Mouse (Mus musculus): ENCODE data around the gene Slc12a5. TPM values are rescaled to one million over a fixed set of nuclear protein-coding genes. Genes with fewer than 3 reads are reported as not detected.

Gene Slc12a5
- polyA plus RNA-seq, 1 experiment from 2014 or later: 6.0 TPM

GRCm38 (mm10) chr2:165009581-165009980, 49.0 kb downstream of the Slc12a5 start:
- H3K27ac ChIP-seq (ENCODE audit: low read depth, low read length): no peak overlapping the region
- WGBS: 94% methylated on average over 2 of the region's 2 CpGs
- no peak overlapping the region for H3K4me2 ChIP-seq (ENCODE audit: low read depth)
- H3K4me3 ChIP-seq (ENCODE audit: low read depth, low read length): no peak overlapping the region
- no peaks in the 10 kb centered on the region for H3K27me3 ChIP-seq (ENCODE audit: control insufficient read depth, insufficient read depth, low read length)
- DNase-seq (ENCODE audit: low spot score): no peak
- no peak overlapping the region for H3K9ac ChIP-seq (ENCODE audit: low read length)
- no peaks in the 10 kb centered on the region for H3K9me3 ChIP-seq (ENCODE audit: control insufficient read depth, low read length)
- ATAC-seq (ENCODE audit: insufficient read depth, low FRiP score, low TSS enrichment): no peak
- H3K4me1 ChIP-seq (ENCODE audit: control insufficient read depth, insufficient read depth, low read length): no peaks in the 10 kb centered on the region
- H3K36me3 ChIP-seq (ENCODE audit: control insufficient read depth, insufficient read depth, low read length): peaks cover 36% of the 10 kb centered on the region

- Histone ChIP-seq H3K9me3 (ENCODE audit: control insufficient read depth, low read length) (no peaks in the 10 kb centered on the region), H3K9ac (ENCODE audit: low read length) (no peak overlapping the region), H3K4me1 (ENCODE audit: control insufficient read depth, insufficient read depth, low read length) (no peaks in the 10 kb centered on the region), H3K27ac (ENCODE audit: low read depth, low read length) (no peak overlapping the region), H3K4me2 (ENCODE audit: low read depth) (no peak overlapping the region), H3K4me3 (ENCODE audit: low read depth, low read length) (no peak overlapping the region), H3K27me3 (ENCODE audit: control insufficient read depth, insufficient read depth, low read length) (no peaks in the 10 kb centered on the region), H3K36me3 (ENCODE audit: control insufficient read depth, insufficient read depth, low read length) (peaks cover 36% of the 10 kb centered on the region)
- no peak for ATAC-seq (ENCODE audit: insufficient read depth, low FRiP score, low TSS enrichment)
- WGBS: 90% methylated on average over 10 of the region's 10 CpGs
- no peak for DNase-seq (ENCODE audit: low spot score)
Measured at GRCm38 (mm10) chr2:165010351-165010750, 49.7 kb downstream of the Slc12a5 start.

DNA sequence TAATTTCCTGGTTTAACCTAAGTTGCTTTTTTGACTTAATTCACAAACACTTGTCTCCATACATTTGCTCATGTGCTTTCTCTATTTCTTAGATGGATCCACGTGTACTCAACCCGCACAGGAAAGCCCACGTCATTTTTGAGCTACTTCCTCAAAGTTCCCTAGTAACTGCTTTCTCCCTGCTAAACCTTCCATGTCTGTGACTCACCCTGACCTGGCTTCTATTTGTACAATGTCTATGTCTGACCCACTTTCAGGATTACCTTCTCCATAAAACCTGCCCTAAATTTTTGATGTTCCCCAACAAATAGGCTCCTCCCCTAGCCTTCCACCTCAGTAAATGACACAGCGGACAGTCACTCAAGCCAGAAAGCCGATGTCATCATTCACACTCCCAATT, 54.3 kb downstream of the Slc12a5 start:
- Histone ChIP-seq H3K9me3 (ENCODE audit: control insufficient read depth, low read length) (no peaks in the 10 kb centered on the region), H3K4me1 (ENCODE audit: control insufficient read depth, insufficient read depth, low read length) (no peaks in the 10 kb centered on the region), H3K4me3 (ENCODE audit: low read depth, low read length) (no peak overlapping the region), H3K9ac (ENCODE audit: low read length) (no peak overlapping the region), H3K36me3 (ENCODE audit: control insufficient read depth, insufficient read depth, low read length) (peaks cover 18% of the 10 kb centered on the region), H3K27me3 (ENCODE audit: control insufficient read depth, insufficient read depth, low read length) (no peaks in the 10 kb centered on the region), H3K27ac (ENCODE audit: low read depth, low read length) (no peak overlapping the region), H3K4me2 (ENCODE audit: low read depth) (no peak overlapping the region)
- DNase-seq (ENCODE audit: low spot score) (no peak), ATAC-seq (ENCODE audit: insufficient read depth, low FRiP score, low TSS enrichment) (no peak)
- 92% methylated on average over 5 of the region's 5 CpGs for WGBS

DNA sequence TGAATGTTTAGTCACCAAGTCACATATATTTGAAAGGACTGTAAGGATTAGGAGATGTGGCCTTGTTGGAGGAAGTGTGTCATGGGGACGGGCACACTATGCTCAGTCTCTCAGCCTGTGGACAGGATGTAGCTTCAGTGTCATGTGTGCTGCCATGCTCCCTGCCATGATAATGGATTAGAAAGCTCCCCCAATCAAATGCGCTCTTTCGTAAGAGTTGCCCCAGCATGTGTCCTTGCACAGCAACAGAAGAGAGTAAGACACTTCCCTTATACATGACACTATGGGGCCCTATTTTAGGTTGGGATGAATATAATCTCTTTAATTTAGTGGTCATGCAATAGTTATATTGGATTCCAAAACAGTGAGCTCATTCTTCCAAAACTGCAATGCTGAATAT, 59.9 kb downstream of the Slc12a5 start:
- H3K4me3 ChIP-seq (ENCODE audit: low read depth, low read length): no peak overlapping the region
- no peak overlapping the region for H3K9ac ChIP-seq (ENCODE audit: low read length)
- DNase-seq (ENCODE audit: low spot score): no peak
- ATAC-seq (ENCODE audit: insufficient read depth, low FRiP score, low TSS enrichment): no peak
- H3K4me1 ChIP-seq (ENCODE audit: control insufficient read depth, insufficient read depth, low read length): no peaks in the 10 kb centered on the region
- 97% methylated on average over 3 of the region's 3 CpGs for WGBS
- no peak overlapping the region for H3K4me2 ChIP-seq (ENCODE audit: low read depth)
- no peaks in the 10 kb centered on the region for H3K27me3 ChIP-seq (ENCODE audit: control insufficient read depth, insufficient read depth, low read length)
- no peaks in the 10 kb centered on the region; the same call in 1 of the 2 replicates for H3K36me3 ChIP-seq (ENCODE audit: control insufficient read depth, insufficient read depth, low read length)
- no peaks in the 10 kb centered on the region for H3K9me3 ChIP-seq (ENCODE audit: control insufficient read depth, low read length)
- H3K27ac ChIP-seq (ENCODE audit: low read depth, low read length): no peak overlapping the region

DNA sequence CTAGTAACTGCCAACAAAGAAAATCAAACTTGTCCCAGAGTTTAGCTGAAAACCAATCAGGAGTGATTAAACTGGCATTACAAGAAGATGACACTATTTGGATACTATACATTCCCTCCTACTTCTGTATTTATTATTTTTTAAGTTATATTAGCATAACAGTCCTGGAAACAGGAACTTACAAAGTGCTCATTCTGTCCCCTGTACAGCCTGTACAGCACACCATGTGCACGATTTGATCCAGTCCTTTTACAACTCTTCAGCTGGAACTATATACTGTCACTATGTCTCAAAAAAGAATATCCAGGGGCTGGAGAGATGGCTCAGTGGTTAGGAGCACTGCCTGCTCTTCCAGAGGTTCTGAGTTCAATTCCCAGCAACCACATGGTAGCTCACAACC, 66.6 kb downstream of the Slc12a5 start:
- no peaks in the 10 kb centered on the region for H3K36me3 ChIP-seq (ENCODE audit: control insufficient read depth, insufficient read depth, low read length)
- H3K4me1 ChIP-seq (ENCODE audit: control insufficient read depth, insufficient read depth, low read length): 0 out of 2 replicates have a peak, but pooled peaks cover under 1% of the 10 kb centered on the region
- no peaks in the 10 kb centered on the region for H3K9me3 ChIP-seq (ENCODE audit: control insufficient read depth, low read length)
- DNase-seq (ENCODE audit: low spot score) (no peak), ATAC-seq (ENCODE audit: insufficient read depth, low FRiP score, low TSS enrichment) (no peak)
- H3K4me2 ChIP-seq (ENCODE audit: low read depth): no peak overlapping the region
- H3K4me3 ChIP-seq (ENCODE audit: low read depth, low read length): no peak overlapping the region
- H3K27ac ChIP-seq (ENCODE audit: low read depth, low read length): no peak overlapping the region
- H3K27me3 ChIP-seq (ENCODE audit: control insufficient read depth, insufficient read depth, low read length): no peaks in the 10 kb centered on the region
- H3K9ac ChIP-seq (ENCODE audit: low read length): no peak overlapping the region
- 87% methylated on average over 1 of the region's 1 CpGs for WGBS

- ATAC-seq (ENCODE audit: insufficient read depth, low FRiP score, low TSS enrichment): no peak
- H3K9me3 ChIP-seq (ENCODE audit: control insufficient read depth, low read length): no peaks in the 10 kb centered on the region
- no peak overlapping the region for H3K27ac ChIP-seq (ENCODE audit: low read depth, low read length)
- no peaks in the 10 kb centered on the region for H3K27me3 ChIP-seq (ENCODE audit: control insufficient read depth, insufficient read depth, low read length)
- no peak overlapping the region for H3K9ac ChIP-seq (ENCODE audit: low read length)
- H3K4me1 ChIP-seq (ENCODE audit: control insufficient read depth, insufficient read depth, low read length): peaks cover 15% of the 10 kb centered on the region
- no peaks in the 10 kb centered on the region for H3K36me3 ChIP-seq (ENCODE audit: control insufficient read depth, insufficient read depth, low read length)
- peak overlapping the region; percentile 53 for H3K4me2 ChIP-seq (ENCODE audit: low read depth)
- no peak overlapping the region for H3K4me3 ChIP-seq (ENCODE audit: low read depth, low read length)
- no peak for DNase-seq (ENCODE audit: low spot score)
- WGBS: 63% methylated on average over 3 of the region's 3 CpGs
Measured at GRCm38 (mm10) chr2:165032533-165032932, 71.9 kb downstream of the Slc12a5 start.

DNA sequence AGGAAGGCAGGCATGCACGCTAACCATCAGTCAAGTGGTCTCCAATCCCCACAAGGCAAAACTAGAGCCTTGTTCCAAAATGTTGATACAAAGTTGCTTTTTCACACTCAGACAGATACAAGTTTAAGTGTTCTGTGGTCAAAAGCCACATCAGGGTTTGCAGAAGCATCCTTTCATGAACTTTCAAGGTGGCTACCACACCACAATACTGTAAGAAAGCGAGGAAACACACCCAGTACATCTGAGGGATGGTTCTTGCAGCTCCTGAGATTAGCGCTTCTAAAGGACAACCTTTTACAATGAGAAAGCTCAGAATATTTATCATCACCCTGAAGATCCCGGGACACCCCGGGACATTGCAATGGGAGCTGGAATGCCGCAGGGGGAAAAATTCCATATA, 72.7 kb downstream of the Slc12a5 start:
- peak overlapping the region; percentile 53 for H3K4me2 ChIP-seq (ENCODE audit: low read depth)
- WGBS: 52% methylated on average over 6 of the region's 6 CpGs
- no peak for ATAC-seq (ENCODE audit: insufficient read depth, low FRiP score, low TSS enrichment)

GRCm38 (mm10) chr2:165034131-165035057, 73.8 kb downstream of the Slc12a5 start, which contains the start of gene Ncoa5:
TSS of gene Ncoa5 (minus strand) at chr2:165034867.
- ATAC-seq (ENCODE audit: insufficient read depth, low FRiP score, low TSS enrichment) (peak; percentile 93), DNase-seq (ENCODE audit: low spot score) (peak; percentile 99)
- H3K9ac ChIP-seq (ENCODE audit: low read length): peak within 1 kb of the TSS; percentile 99
- no peaks in the 10 kb centered on the region for H3K36me3 ChIP-seq (ENCODE audit: control insufficient read depth, insufficient read depth, low read length)
- no peaks in the 10 kb centered on the region for H3K27me3 ChIP-seq (ENCODE audit: control insufficient read depth, insufficient read depth, low read length)
- peak within 1 kb of the TSS; percentile 97 for H3K4me3 ChIP-seq (ENCODE audit: low read depth, low read length)
- peak within 1 kb of the TSS; percentile 87 for H3K27ac ChIP-seq (ENCODE audit: low read depth, low read length)
- WGBS: under 1% methylated on average over 109 of the region's 111 CpGs
- H3K4me2 ChIP-seq (ENCODE audit: low read depth): peak within 1 kb of the TSS; percentile 53
- H3K9me3 ChIP-seq (ENCODE audit: control insufficient read depth, low read length): no peaks in the 10 kb centered on the region
- peaks cover 15% of the 10 kb centered on the region for H3K4me1 ChIP-seq (ENCODE audit: control insufficient read depth, insufficient read depth, low read length)

More for the DNA sequence above, 72.7 kb downstream of the Slc12a5 start:
- Histone ChIP-seq H3K4me3 (ENCODE audit: low read depth, low read length) (peak overlapping the region; percentile 97), H3K9ac (ENCODE audit: low read length) (peak overlapping the region; percentile 99), H3K27ac (ENCODE audit: low read depth, low read length) (no peak overlapping the region), H3K4me1 (ENCODE audit: control insufficient read depth, insufficient read depth, low read length) (peaks cover 15% of the 10 kb centered on the region), H3K27me3 (ENCODE audit: control insufficient read depth, insufficient read depth, low read length) (no peaks in the 10 kb centered on the region), H3K9me3 (ENCODE audit: control insufficient read depth, low read length) (no peaks in the 10 kb centered on the region), H3K36me3 (ENCODE audit: control insufficient read depth, insufficient read depth, low read length) (no peaks in the 10 kb centered on the region)
- no peak for DNase-seq (ENCODE audit: low spot score)

DNA sequence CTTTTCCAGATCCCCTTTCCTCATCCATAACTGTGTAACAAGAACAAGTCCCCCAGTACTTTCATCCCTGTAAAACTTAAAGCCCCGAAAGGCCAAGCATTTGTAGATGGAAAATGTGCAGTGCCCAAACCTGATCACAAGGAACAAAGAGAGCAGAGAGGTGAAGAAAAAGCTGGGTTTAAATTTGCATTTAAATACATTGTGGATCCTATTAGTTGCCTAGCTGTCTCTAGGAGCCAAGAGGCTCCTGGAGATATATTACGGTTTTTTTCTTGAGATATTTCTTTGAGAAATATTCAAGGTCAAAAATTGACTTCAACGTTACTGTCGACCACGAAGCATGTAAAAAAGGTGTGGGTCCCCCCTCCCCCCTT, 74.4 kb downstream of the Slc12a5 start:
- Histone ChIP-seq H3K27ac (ENCODE audit: low read depth, low read length) (peak overlapping the region; percentile 87), H3K4me1 (ENCODE audit: control insufficient read depth, insufficient read depth, low read length) (peaks cover 15% of the 10 kb centered on the region), H3K4me3 (ENCODE audit: low read depth, low read length) (peak overlapping the region; percentile 97; the same call in 1 of the 2 replicates), H3K4me2 (ENCODE audit: low read depth) (peak overlapping the region; percentile 37), H3K36me3 (ENCODE audit: control insufficient read depth, insufficient read depth, low read length) (no peaks in the 10 kb centered on the region), H3K27me3 (ENCODE audit: control insufficient read depth, insufficient read depth, low read length) (no peaks in the 10 kb centered on the region), H3K9ac (ENCODE audit: low read length) (peak overlapping the region; percentile 42; the same call in 1 of the 2 replicates), H3K9me3 (ENCODE audit: control insufficient read depth, low read length) (no peaks in the 10 kb centered on the region)
- 19% methylated on average over 5 of the region's 5 CpGs for WGBS
- DNase-seq (ENCODE audit: low spot score) (no peak), ATAC-seq (ENCODE audit: insufficient read depth, low FRiP score, low TSS enrichment) (no peak; the same call in 1 of the 2 replicates)
